Comparison of ENCODE assay signal across 16 mouse cellular contexts in genomic region chr6:119070771-119071170, GRCm38 (mm10).
"Had no signal": no experiment of that assay in that cellular context is flagged by ENCODE, and none has a peak within 500 bp of the region (broad histone marks: within the 10 kb centered on the region; RNA-seq: fewer than 3 reads in every experiment).

No protein-coding gene starts in this region.

- H3K4me3 ChIP-seq: limb, embryonic 12.5 days; liver, embryonic 13.5 days; lung, embryonic 15.5 days; megakaryocyte, embryonic 14.5 days; midbrain, embryonic 15.5 days; neural tube, embryonic 12.5 days; stomach, embryonic 15.5 days had no signal

- H3K9ac ChIP-seq: limb, embryonic 12.5 days; liver, embryonic 13.5 days; liver, postnatal 0 days; lung, embryonic 15.5 days; midbrain, embryonic 15.5 days; neural tube, embryonic 12.5 days; stomach, embryonic 15.5 days had no signal

- H3K4me1 ChIP-seq: liver, embryonic 13.5 days; megakaryocyte, embryonic 14.5 days; neural tube, embryonic 12.5 days; stomach, embryonic 15.5 days had no signal

- H3K9me3 ChIP-seq: limb, embryonic 12.5 days; liver, embryonic 13.5 days; lung, embryonic 15.5 days; megakaryocyte, embryonic 14.5 days; midbrain, embryonic 15.5 days; neural tube, embryonic 12.5 days; stomach, embryonic 15.5 days had no signal

- H3K27ac ChIP-seq: limb, embryonic 12.5 days; liver, embryonic 13.5 days; lung, embryonic 15.5 days; macrophage; midbrain, embryonic 15.5 days; neural tube, embryonic 12.5 days; stomach, embryonic 15.5 days had no signal

- H3K36me3 ChIP-seq: limb, embryonic 12.5 days; liver, embryonic 13.5 days; lung, embryonic 15.5 days; midbrain, embryonic 15.5 days; neural tube, embryonic 12.5 days; stomach, embryonic 15.5 days had no signal

- DNase-seq: kidney, postnatal 10 days; kidney, postnatal 4 days; liver; liver, embryonic 13.5 days; liver, postnatal 0 days; lung, postnatal 14 days; retina, postnatal 1 day; thymus, postnatal 4 days had no signal

- H3K4me2 ChIP-seq: limb, embryonic 12.5 days; liver, embryonic 13.5 days; lung, embryonic 15.5 days; midbrain, embryonic 11.5 days; midbrain, embryonic 15.5 days; neural tube, embryonic 12.5 days; stomach, embryonic 15.5 days had no signal

- ATAC-seq: liver, postnatal 0 days had no signal

- H3K27me3 ChIP-seq: limb, embryonic 12.5 days; liver, embryonic 13.5 days; lung, embryonic 15.5 days; midbrain, embryonic 15.5 days; neural tube, embryonic 12.5 days had no signal
